Mouse (Mus musculus) heart, adult 2 months (tissue): ENCODE measurements at regions not wholly inside any gene's neighbourhood (a gene's known extent, or its start where the extent isn't known, plus 50 kb on each side); places are given as distances from the start of the nearest gene placed in this dataset.

ENCODE experiments used
- CTCF ChIP-seq: fragments of 200-600 bp; IDR thresholded peaks from 2 replicates; pipeline ENCODE4 v1.8.1; 2022; ENCODE audit warnings: antibody characterized with exemption, mild to moderate bottlenecking, moderate library complexity
- EP300 ChIP-seq: fragments of 200-500 bp; IDR thresholded peaks from 2 replicates; pipeline ENCODE4 v1.6.1; 2011; ENCODE audit warnings: low read depth, low read length, control low read depth; ENCODE audit not compliant: insufficient read depth

- no peak for TF ChIP-seq CTCF
- TF ChIP-seq EP300: no peak
Observed at GRCm38 (mm10) chr1:177347208-177347607, 89.2 kb upstream of the Akt3 start.
